Mouse (Mus musculus) lung, postnatal 10 days (tissue): ENCODE measurements around the gene Ttbk1.

Source experiments
- DNase-seq: peaks from one replicate; pipeline ENCODE4 v3.0.0; 2021

Gene Ttbk1

DNA sequence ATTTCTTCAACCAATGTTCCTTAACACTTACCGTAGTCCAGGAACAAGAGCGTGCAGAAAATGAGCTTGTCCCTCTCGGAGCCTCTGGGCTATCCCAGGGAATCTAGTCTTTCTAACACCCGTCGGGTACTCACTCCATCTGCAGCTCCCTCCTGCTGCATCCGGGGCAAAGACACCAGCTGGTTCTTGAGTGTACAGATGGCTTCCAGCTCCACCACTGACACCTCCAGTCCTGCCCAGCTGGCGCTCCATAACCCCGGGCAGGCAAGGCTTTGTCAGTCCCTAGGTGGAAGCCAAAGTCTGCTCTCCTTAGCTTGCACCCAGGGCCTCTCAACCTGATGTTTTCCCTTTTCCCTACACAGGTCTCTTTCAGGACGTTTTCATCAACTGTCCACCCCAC is 19.6 kb downstream of the Ttbk1 start:
- DNase-seq, result no peak

DNA sequence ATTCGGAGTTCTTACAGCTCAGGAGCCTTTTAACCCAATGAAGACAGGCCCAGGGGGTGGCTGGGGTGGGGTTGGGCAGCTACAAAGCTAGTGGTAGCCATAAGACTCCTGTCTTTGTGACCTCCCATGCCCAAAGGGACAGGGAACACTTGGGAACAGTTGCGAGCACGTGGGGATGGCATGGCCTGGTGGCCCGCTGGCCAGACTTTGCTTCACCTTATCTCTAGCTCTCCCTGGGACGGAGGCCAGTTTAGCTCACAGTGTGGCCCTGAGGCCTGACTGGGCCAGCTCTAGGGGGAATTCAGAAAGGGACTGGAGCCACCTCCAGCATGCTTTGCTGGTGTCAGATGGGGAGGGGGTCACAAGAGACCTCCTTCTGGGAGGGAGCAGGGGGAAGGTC is 25.2 kb downstream of the Ttbk1 start:
- DNase-seq, result no peak

DNA sequence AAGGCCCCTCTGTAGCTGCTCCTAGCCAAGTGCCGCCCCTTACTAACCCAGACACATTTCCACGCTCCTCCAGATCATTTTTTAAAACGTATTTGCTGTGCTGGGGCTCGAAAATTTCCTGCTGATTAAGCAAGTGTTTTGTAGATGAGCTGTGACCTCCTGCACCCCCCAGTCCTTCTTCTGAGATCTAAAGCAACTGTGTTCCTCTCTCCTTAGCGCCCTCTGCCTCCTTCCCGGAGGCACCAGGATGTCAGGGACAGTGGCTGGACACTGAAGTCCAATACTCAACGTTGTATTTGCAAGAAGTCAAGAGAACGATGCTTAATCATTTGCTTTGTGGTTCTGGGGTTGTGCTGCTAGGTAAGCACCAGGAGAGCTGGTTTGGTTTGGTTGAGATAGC is 26.1 kb downstream of the Ttbk1 start:
- peak; percentile 43 for DNase-seq

DNA sequence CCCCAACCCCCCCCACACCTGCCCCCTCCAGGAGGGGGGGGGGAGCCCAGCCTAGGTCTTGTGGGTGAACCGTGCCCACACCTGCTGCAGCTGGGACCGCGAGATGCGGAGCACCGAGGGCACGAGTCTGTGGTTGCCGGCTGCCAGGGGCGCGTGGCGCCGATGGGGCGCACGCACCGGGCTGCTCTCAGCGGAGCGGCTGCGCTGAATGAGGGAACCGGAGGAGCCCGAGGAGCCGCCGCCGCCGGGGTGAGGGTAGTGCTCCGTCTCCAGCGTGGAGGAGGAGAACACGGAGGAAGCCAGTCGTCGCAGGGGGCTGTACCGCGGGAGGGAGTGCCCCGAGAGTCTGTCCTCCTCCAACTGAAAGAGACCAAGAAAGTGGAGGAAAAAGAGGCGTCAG is 26.8 kb downstream of the Ttbk1 start:
- DNase-seq, result no peak

DNA sequence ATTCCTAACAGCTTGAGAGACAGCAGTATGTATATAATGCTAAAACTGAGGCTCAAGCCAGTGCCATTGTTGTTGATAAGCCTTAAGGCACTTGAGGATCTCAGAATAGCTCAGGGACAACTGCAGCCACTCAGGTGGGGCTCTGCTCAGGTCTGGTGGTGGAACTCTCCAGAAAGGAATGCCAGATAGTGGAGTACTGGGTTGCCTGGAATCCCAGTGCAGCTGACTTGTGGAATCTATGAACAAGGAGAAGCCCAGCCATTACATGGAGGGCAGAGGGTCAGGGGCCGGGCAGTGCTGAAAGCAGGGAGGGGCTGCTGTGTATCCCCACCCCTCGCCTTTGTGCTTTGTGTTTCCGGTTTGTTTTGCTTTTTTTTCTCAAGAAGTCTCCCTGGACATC is 29.0 kb downstream of the Ttbk1 start:
- DNase-seq, result no peak

DNA sequence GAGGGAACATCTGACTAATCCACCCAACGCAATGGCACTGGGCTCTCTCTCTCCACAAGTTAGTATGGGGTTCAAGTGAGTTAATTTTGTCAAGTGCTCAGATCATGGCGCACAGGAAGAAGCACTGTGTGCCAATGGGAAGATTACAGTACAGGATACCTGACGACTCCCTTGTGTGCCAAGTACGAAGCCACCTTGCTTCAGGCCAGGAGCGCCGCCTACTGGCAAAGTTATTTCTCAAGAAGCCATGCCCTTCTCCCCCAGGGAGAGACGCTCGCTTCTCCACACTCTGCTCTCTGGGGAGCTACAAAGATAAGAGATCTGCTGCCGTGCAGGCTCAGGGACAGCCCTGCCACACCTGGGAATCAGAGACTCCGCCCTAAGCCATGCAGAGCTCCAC is 29.7 kb downstream of the Ttbk1 start:
- peak; percentile 49 for DNase-seq

DNA sequence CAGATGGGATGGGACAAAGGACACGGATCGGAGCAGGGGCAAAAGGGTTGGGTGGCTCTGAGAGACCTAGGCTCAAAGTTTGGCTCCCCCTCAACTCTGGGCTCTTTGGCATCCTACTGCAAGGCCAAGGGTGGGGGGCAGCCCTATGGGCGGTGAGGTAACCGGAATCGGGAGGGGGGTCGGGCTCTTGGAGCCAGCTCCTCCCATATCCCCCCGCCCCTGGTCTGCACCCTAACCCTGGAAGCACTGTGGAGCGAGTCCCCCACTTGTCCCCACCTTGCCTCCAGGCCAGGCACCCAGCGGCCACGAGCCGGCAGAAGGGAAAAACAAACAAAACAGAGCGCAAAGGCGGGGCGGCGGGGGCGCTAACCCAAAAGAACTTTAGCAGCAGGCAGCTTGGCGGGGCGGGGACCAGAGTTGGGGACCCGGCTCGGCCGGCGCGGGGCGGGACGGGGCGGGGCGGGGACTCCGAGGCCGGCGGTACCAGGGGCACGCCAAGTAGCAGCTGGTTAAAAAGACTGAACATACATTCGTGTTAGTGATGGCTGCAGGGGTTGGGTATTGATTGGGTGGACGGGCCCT is 32.3 kb downstream of the Ttbk1 start:
- DNase-seq, result peak; percentile 70

DNA sequence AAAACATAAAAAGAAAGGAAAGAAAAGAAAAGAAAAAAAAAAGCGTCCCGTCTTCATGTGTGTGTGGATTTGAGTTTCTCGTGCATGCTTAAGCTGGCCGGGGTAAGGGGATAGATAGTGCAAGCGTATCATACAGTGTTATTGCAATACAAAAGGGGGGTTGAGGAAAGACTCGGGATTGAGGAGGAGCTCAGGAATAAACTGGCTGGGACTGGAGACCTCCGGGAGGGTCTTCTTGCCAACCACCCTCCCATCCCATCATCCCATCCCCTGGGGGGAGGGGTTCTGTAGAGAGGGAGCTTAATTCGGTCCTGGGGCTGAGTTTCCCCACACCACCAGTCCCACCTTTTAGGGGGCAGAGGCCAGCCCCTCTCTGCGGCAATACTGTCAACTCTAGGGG is 32.9 kb downstream of the Ttbk1 start:
- no peak for DNase-seq

DNA sequence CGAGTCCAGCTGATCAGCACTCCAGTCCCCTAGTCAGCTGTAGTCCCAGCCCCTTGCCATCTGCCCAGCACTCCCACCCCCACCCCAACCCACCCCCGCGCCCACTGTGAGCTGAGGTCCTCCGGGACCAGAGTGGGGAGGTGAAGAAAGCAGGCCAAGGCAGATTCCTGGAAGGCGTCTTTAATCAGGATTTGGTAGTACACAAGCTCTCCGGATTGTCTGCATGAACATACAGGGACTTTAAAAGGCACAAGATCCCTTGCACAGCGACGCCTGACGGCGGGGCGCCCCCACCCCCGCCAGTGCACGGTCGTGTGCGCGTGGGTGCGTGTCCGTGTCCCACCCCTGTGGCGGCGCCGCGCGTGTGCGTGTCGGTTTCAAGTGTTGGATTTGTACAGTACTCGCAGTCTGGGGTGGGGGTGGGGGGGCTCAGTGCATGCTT is 33.5 kb downstream of the Ttbk1 start:
- no peak for DNase-seq

DNA sequence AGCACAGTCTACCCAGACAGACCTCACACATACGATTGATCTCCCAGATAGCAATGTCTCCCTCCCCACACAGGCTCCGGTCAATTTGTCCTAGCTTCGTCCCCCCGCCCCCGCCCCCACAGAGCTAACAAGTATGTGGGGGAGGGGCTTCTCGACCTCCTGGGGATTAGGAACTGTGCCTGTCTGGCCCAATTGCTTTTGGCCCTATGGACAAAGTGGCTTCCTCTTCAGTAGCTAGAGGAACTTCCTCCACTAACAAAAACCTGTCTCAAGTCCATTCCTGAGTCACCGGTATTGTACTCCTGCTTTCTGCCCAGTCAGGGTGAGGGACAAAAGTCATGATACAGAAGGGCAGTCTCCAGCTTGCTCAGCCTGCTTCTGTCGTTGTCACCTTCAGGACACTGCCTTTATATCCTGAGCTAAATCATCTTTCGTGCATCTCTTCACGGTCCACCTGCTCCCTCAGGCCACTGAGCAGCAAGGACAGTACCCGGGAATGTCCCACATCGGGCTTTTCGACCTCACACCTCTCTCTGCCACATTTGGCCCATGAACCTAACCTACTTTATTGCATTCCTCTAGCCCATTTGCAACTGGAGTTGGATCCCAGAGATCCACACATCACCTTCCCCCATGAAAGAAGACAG is 34.0 kb downstream of the Ttbk1 start:
- DNase-seq, result no peak

DNA sequence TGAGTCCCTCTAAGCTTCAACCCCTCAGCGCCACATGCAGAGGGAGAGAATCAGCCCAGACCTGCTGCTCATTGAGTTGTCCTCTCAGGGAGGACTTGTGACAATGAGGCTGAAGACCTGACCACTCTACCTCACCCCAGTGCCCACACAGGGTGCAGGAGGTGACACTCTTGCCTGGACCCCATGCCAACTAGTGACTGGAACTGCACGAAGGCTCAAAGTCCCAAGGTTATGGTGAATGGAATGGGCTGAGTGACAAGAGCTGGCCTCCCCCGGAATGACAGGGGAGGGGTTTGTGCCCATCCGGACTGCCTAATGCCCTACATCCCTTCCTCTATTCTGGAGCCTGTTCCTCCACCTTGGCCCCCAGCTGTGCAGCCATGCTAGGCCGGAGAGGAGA is 34.8 kb downstream of the Ttbk1 start:
- DNase-seq, result no peak

DNA sequence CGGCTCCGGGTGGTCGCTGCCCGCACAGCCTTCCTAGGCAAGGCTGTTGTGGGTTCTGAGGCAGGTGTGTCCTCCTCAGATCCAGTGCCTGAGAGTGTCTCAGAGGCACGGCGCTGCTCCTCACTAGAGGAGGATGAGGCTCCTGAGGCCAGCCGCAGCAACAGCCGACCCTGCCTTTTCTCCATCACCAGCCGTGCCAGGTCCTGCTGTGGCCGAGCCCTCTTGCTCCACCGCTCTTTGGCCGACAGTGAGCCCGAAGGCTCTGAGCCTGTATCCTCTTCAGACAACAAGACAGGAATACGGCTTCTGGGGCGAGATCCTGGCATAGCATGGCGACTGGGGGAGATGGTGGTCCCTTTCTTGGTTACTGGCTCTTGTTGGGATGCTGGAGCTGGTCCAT is 41.2 kb downstream of the Ttbk1 start:
- DNase-seq, result no peak

DNA sequence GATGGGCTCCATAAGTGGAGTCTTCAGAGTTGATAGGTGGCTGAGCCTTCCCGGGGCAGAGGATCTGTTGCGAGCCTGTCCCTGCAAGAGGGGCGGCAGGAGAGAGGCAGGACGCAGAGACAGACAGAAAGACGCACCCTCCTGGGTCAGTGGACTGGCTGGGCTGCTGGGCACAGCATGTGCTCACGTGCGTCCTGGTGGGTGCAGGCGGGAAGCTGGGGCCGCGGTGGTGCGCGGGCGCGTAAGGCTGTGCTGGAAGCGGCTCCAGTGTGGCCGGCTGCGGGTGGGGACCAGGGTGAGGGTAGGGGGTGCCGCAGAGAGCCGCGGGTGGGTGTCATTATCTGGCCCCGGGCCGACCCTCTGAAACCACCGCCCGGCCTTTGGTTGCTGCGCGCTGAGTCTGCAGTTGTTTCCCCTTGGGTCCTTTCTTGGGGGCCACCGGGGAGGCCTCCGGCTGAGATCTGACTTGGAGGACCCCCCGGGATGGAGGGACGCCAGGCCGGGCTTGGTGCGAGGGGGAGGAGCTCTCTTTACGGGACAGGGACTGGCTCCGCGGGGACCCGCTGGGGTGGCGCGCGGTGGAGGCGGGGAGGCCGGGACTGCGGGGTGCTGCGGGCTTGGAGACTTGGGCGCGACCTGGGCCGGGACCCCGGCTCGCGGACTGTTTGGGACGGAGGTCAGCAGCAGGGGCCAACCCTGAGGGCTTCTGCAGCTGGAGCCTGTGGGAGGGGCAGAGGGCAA is 42.5 kb downstream of the Ttbk1 start:
- DNase-seq, result no peak

DNA sequence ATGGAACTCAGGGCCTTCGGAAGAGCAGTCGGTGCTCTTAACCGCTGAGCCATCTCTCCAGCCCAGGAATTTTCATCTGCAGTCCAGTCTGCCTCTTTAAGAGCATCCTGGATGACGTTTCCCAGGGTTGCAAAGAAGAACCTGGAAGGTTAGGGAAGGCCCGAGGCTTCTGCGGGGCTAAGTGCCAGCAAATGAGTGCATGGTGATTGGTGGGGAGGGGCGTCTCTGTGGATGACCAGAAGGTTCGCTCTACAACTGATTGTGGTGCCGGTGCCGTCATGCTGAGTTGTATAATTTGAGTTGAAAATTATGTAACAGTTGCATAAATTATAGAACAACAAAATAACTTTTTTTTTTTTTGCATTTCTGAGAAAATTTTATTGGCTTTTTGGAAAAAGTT is 48.3 kb downstream of the Ttbk1 start:
- no peak for DNase-seq

DNA sequence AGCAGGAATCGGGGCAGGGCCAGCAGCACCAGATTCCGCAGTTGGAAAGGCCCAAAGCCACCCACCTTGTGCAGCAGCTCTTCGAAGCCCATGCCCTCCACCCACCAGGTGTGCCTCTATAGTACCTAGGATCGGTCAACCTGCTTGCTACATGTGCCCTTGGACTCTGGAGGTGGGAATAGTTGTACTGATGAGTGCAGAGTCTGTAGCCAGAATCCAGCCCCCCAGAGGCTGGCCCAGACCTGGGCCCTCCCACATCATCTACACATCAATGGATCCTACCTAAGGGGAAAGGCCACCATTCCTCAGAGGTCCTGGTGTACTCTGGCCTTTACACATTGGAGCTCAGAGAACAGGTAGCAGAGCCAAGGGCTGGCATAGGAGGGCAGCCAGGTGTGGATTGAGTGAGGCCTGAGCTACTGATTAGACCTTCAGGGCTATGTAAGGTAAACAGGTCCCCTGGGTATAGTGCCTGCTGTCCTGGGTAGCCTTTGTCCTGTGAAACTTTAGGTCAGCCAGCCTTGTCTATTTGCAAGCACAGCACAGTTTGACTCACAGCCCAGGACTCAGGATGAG is 49.1 kb downstream of the Ttbk1 start, which contains the start of gene Slc22a7:
Gene Slc22a7 (minus strand): TSS at position 160 of the 576 bp plus-strand sequence.
- no peak for DNase-seq

DNA sequence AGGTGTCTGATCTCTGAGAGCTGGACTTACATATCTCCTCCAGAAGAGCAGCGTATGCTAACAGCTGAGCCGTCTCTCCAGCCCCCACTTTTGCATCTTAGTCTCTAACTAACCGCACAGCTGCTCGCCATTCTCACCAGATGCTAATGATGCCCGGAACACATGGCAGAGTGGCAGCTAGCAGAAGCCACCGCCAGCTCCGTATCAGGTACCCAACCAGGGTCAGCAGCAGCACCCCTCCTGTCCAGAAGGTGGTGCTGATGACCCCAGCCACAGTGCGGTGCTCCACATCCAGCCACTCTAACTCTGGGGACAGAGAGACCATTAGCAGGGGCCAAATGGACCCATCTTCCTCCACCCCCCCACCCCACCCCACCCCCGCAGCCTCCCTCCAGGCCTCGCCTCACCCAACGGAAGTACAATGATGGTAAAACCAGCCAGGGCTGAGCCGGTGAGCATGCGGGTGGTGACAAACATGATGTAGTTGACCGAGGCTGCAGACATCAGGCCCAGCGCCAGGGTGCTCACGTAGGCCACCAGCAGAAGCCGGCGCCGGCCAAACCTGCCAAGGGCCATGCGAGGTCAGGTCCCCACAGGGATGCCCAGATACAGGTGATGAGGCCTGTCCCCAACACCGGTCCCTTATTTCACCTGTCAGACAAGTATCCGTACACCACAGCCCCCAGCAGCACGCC is 50.7 kb downstream of the Ttbk1 start:
- no peak for DNase-seq

DNA sequence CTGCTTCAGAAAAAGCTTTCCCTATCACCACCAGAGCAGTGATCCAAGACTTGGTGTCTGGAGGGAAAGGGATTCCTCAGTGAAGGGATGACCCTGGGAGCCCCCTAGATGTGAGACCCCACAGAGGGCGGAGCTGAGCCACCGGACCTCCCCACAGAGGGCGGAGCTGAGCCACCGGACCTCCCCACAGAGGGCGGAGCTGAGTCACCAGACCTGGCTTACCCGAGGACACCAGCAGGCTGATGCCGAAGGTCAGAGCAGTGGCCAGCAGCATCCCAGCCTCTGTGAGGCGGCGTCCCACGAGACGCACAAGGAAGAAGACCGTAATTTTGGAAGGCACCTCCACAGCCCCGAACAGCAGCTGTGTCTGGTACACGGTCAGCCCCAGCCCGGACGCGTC is 53.8 kb downstream of the Ttbk1 start:
- DNase-seq, result peak; percentile 59

DNA sequence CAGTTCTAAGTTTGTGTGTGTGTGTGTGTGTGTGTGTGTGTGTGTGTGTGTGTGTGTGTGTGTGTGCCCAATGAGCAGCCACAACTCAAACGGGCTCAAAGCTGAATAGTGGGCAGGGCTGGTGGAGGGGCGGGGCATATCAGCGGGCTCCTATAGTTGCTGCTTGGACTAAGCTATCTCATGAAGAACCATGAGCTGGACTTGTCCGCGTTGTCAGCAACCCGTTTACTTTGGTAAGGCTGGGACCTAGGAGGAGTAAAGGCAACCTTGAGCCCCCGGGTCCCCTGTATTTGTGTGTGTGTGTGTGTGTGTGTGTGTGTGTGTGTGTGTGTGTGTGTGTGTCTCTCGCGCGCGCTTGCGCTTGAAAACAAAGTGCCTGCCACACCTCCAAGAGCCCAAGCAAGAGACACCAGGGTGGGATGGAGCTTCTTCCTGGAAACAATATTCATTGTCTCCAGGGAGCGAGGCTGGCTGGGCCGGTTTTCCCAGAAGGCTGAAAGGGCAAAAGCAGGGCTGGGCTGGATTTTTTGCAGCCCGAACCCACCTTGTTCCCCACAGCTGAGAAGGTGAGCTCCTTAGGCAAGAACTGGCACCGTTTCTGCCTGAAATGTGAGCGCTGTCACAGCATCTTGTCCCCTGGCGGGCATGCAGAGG is 58.6 kb downstream of the Ttbk1 start, which contains the start of gene Crip3:
Gene Crip3 (plus strand): TSS at position 166 of the 654 bp plus-strand sequence.
- peak; percentile 53 for DNase-seq

DNA sequence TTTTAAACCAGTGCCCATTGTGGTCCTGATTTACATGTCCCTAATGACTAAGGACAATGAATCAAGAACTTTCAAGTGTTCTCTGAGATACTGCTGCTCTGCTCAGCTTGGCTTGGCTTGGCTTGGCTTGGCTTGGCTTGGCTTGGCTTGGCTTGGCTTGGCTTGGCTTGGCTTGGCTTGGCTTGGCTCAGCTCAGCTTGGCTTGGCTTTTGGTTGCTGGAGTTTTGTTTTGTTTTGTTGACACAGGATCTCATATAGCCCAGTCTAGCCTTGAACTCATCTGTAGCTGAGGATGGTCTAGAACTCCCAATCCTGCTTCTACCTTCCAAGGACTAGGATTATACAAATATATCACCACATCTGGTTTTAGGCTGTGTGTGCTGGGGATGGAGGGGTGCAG is 61.0 kb downstream of the Ttbk1 start:
- no peak for DNase-seq

DNA sequence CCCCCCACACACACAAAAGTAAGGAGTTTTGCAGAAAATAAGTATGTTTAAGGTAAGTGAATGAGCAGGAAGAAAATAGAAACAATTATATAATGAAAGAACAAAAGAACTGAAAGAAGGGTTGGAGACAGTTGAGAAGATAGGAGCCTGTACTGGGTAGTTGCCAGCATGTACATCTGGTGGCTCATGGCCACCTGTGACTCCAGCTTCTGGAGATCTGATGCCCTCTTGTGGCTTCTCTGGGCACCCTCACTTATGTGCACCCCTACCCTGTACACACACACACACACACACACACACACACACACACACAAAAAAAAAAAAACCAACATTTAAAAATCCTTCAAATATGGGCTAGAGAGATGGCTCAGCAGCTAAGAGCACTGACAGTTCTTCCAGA is 67.8 kb downstream of the Ttbk1 start:
- DNase-seq, result no peak

DNA sequence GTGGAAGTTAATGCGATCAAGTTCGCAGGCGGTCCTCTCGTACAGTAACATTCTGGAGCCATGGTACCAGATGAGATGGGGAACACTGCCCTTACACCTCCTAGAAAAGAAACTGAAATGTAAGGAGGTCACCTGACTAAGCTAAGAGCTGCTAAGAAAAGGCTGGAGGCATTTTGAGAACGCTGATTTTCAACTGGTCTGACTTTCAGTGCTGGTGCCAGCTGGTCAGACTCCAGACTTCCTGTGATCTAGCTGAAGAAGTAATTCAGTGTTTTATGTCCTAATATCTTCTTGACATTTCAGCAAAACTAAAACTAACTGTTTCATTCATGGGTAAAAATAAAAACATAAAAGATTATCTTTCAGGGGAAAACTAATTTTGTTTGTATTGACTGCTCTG is 68.8 kb downstream of the Ttbk1 start:
- peak; percentile 50 for DNase-seq

DNA sequence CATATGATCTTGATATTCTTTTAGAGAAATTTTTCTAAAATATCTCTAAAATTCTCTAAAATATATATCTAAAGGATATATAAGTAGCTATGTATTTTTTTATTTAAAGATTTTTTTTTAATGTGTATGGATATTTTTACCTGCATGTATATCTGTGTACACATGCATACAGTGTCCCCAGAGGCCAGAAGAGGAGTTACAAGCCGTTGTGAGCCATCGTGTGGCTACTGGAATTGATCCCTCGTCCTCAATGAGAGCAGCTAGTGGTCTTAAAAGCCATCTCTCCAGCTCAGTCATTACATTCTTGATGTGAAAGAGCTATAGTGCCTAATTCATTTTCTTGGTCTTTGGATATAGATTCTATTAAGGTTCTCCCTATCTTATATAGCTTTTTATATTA is 79.0 kb downstream of the Ttbk1 start:
- no peak for DNase-seq

DNA sequence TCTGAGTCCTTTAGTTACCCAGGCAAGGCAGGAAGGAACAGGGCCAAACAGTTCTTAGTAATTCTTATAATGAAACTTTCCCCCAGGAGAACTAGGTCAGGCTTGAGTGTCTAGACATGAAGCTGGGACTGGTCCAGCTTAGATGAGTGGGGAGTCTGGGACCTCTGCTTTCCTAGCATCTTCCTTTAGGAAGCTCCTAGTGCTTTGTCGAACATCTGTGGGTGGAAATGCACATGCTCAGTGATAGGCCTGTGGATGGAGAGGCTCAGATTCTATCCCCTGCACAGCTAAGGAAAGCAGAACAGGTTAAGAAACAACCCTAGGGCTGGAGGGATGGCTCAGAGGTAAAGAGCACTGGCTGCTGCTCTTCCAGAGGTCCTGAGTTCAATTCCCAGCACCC is 92.8 kb downstream of the Ttbk1 start:
- DNase-seq, result no peak
